Mouse (Mus musculus): ENCODE measurements around the gene Hsf4. TPM values are rescaled to one million over a fixed set of nuclear protein-coding genes. Genes with fewer than 3 reads are reported as not detected.

Gene Hsf4
- polyA plus RNA-seq, 1 experiment from 2014 or later, result not detected

DNA sequence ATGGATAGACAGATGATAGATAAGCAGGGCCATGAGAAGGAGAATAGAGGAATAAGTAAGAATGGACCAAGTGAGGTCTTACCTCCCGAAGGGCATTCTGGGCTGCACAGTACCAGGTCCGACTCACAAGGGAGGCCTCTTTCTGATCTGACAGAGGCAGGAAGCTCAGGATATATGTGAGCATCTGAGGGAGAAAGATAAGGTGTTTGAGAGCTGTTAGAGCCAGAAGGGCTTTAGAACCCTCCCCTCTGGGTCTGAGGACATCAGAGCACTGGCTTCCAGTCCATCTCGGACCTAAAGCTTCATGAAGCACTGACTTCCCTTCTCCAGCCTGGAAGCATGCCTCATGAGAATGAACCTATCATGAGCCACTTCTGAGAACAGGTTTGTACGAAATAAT is 53.6 kb downstream of the Hsf4 start:
- Histone ChIP-seq H3K27ac (replicated peaks; ENCODE audit: low read depth, low read length) (no peak overlapping the region), H3K4me1 (ENCODE audit: control insufficient read depth, insufficient read depth, low read length) (peaks cover 14% of the 10 kb centered on the region; the same call in 1 of the 2 replicates), H3K4me3 (ENCODE audit: low read depth, low read length) (no peak overlapping the region), H3K27me3 (ENCODE audit: control insufficient read depth, insufficient read depth, low read length) (no peaks in the 10 kb centered on the region), H3K4me2 (ENCODE audit: low read depth, severe bottlenecking) (no peak overlapping the region), H3K36me3 (ENCODE audit: control insufficient read depth, insufficient read depth, low read length) (peaks cover 2% of the 10 kb centered on the region), H3K9ac (ENCODE audit: low read length) (no peak overlapping the region), H3K9me3 (ENCODE audit: control insufficient read depth, low read length) (no peaks in the 10 kb centered on the region)
- 81% methylated on average over 4 of the region's 4 CpGs for WGBS
- ATAC-seq (ENCODE audit: insufficient number of reproducible peaks, low FRiP score, low TSS enrichment, low read depth) (no peak), DNase-seq (ENCODE audit: low spot score) (no peak)

MicroRNA genes within 50 kb of the gene (microRNA counts, 519-probe panel; counts per million panel counts)
- 2,764 counts per million, percentile 29 among the panel's probes with 10 or more counts for microRNA mmu-miR-328

Small RNAs within 50 kb of the gene (microRNA-seq; reads per million reads assigned to microRNA genes)
- gene Gm27320, result not detected
- 157 reads per million, percentile 55 among the genes with 10 or more reads in this experiment for gene Mir328

Other genes with a start within 250 kb of the Hsf4 start
- not detected in 2 replicates for gene Ces3a, start 221.2 kb upstream of the Hsf4 start, polyA plus RNA-seq (2014; fragmentation: Nextera tagmentation; extraction: Ambion mirVana)
- not detected in 2 replicates for gene Ces3b, start 186.0 kb upstream of the Hsf4 start, polyA plus RNA-seq (2014; fragmentation: Nextera tagmentation; extraction: Ambion mirVana)
- gene Ces4a, start 138.0 kb upstream of the Hsf4 start, polyA plus RNA-seq (2014; fragmentation: Nextera tagmentation; extraction: Ambion mirVana), result not detected in 2 replicates
- 105 TPM in 2 replicates for gene Cbfb, start 99.1 kb upstream of the Hsf4 start, polyA plus RNA-seq (2014; fragmentation: Nextera tagmentation; extraction: Ambion mirVana)
- 29.9 and 32.5 TPM in 2 replicates for gene D230025D16Rik, start 44.7 kb upstream of the Hsf4 start, polyA plus RNA-seq (2014; fragmentation: Nextera tagmentation; extraction: Ambion mirVana)
- gene B3gnt9, start 14.6 kb upstream of the Hsf4 start, polyA plus RNA-seq (2014; fragmentation: Nextera tagmentation; extraction: Ambion mirVana), result 2.4 and 3.4 TPM in 2 replicates
- 11.1 and 13.6 TPM in 2 replicates for gene Tradd, start 5.2 kb upstream of the Hsf4 start, polyA plus RNA-seq (2014; fragmentation: Nextera tagmentation; extraction: Ambion mirVana)
- 1.2 and 1.3 TPM in 2 replicates for gene Fbxl8, start 5.2 kb upstream of the Hsf4 start, polyA plus RNA-seq (2014; fragmentation: Nextera tagmentation; extraction: Ambion mirVana)
- gene Nol3, start 6.3 kb downstream of the Hsf4 start, polyA plus RNA-seq (2014; fragmentation: Nextera tagmentation; extraction: Ambion mirVana), result 1.0 and 1.2 TPM in 2 replicates
- 17.5 and 17.9 TPM in 2 replicates for gene 4931428F04Rik, start 20.1 kb downstream of the Hsf4 start, polyA plus RNA-seq (2014; fragmentation: Nextera tagmentation; extraction: Ambion mirVana)
- 6.6 and 8.6 TPM in 2 replicates for gene Exoc3l, start 26.3 kb downstream of the Hsf4 start, polyA plus RNA-seq (2014; fragmentation: Nextera tagmentation; extraction: Ambion mirVana)
- gene E2f4, start 27.9 kb downstream of the Hsf4 start, polyA plus RNA-seq (2014; fragmentation: Nextera tagmentation; extraction: Ambion mirVana), result 132 and 136 TPM in 2 replicates
- 2.6 and 3.7 TPM in 2 replicates for gene Elmo3, start 35.8 kb downstream of the Hsf4 start, polyA plus RNA-seq (2014; fragmentation: Nextera tagmentation; extraction: Ambion mirVana)
- 0.64 and 0.92 TPM in 2 replicates for gene Lrrc29, start 56.5 kb downstream of the Hsf4 start, polyA plus RNA-seq (2014; fragmentation: Nextera tagmentation; extraction: Ambion mirVana)
- 87.5 and 99.0 TPM in 2 replicates for gene Tmem208, start 56.6 kb downstream of the Hsf4 start, polyA plus RNA-seq (2014; fragmentation: Nextera tagmentation; extraction: Ambion mirVana)
- gene Fhod1, start 78.2 kb downstream of the Hsf4 start, polyA plus RNA-seq (2014; fragmentation: Nextera tagmentation; extraction: Ambion mirVana), result 3.4 and 3.7 TPM in 2 replicates
- 6.4 and 8.3 TPM in 2 replicates for gene Slc9a5, start 79.0 kb downstream of the Hsf4 start, polyA plus RNA-seq (2014; fragmentation: Nextera tagmentation; extraction: Ambion mirVana)
- 0.84 and 0.92 TPM in 2 replicates for gene Plekhg4, start 103.5 kb downstream of the Hsf4 start, polyA plus RNA-seq (2014; fragmentation: Nextera tagmentation; extraction: Ambion mirVana)
- gene Kctd19, start 143.7 kb downstream of the Hsf4 start, polyA plus RNA-seq (2014; fragmentation: Nextera tagmentation; extraction: Ambion mirVana), result not detected in 2 replicates
- gene Lrrc36, start 143.8 kb downstream of the Hsf4 start, polyA plus RNA-seq (2014; fragmentation: Nextera tagmentation; extraction: Ambion mirVana), result 0.26 TPM in 1 of 2 replicates, not detected in the other
- gene Tppp3, start 201.7 kb downstream of the Hsf4 start, polyA plus RNA-seq (2014; fragmentation: Nextera tagmentation; extraction: Ambion mirVana), result 15.0 and 17.8 TPM in 2 replicates
- gene Zdhhc1, start 227.1 kb downstream of the Hsf4 start, polyA plus RNA-seq (2014; fragmentation: Nextera tagmentation; extraction: Ambion mirVana), result 19.6 and 24.0 TPM in 2 replicates
- 64.2 and 71.0 TPM in 2 replicates for gene Hsd11b2, start 249.0 kb downstream of the Hsf4 start, polyA plus RNA-seq (2014; fragmentation: Nextera tagmentation; extraction: Ambion mirVana)

Measured in limb, embryonic 11.5 days (tissue).